Mouse (Mus musculus): ENCODE data around the gene Atg2a.

DNA sequence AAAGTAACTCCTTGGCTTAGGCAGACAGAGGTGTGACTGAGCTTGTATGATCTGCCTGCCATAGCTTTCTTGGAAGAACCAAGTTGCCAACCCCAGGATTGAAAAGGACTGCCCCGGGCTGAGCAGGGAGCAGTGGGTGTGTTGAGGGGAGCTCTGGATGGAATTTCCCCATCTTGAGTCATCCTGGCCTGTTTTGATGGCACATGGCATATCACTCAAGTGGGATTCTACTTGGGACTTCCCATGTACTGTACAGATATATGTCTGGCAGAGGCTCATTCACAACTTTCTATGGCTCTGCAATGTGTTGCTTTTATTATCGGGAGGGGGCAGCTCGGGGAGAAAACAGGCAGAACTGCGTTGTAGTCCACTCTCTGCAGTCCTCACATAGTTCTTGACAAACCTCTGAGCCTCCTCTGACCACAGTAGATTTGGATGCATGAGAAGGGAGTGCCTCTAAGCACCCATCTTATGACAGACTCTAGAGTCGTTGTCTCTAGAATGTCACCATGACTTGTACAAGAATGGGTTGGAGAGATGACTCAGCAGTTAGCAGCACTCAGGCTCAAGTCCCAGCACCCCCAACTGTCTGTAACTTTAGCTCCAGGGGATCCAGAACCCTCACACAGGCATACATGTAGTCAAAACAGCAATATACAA is 55.2 kb downstream of the Atg2a start:
- TF ChIP-seq CTCF (IDR thresholded peaks at IDR 0.05; ENCODE audit: low read depth) = no peak
- TF ChIP-seq EP300 (IDR thresholded peaks at IDR 0.05; ENCODE audit: low read depth) = no peak

Data from heart, postnatal 0 days (tissue).